Mouse (Mus musculus) layer of hippocampus, postnatal 36 days (tissue): Measurements from ENCODE around the gene Slc45a3. TPM values are rescaled to one million over a fixed set of nuclear protein-coding genes. Genes with fewer than 3 reads are reported as not detected.

ENCODE experiments used
- DNase-seq, 2 experiments: peaks; one replicate each; pipeline ENCODE4 v3.0.0; 2022
- total RNA-seq, 2 experiments: library from RNA; stranded (reverse); gene quantifications; 2 replicates each; pipeline ENCODE4 v1.2.3; 2021

Gene Slc45a3
- total RNA-seq: 1 to 10 TPM in 1 of 2 experiments, under 1 TPM in 1; 0.77 to 1.4 TPM

- no peak for DNase-seq
Measured at GRCm38 (mm10) chr1:131962606-131963084, at the start of gene Slc45a3. Gene Slc45a3 (plus strand): TSS chr1:131962967.

GRCm38 (mm10) chr1:131917634-131918033 is 45.1 kb upstream of the Slc45a3 start:
- no peak for DNase-seq

- no peak for DNase-seq
Measured at GRCm38 (mm10) chr1:131919052-131919451, 43.7 kb upstream of the Slc45a3 start.

GRCm38 (mm10) chr1:131922100-131922499 is 40.7 kb upstream of the Slc45a3 start:
- no peak for DNase-seq

GRCm38 (mm10) chr1:131933471-131933870 is 29.3 kb upstream of the Slc45a3 start:
- no peak for DNase-seq

DNA sequence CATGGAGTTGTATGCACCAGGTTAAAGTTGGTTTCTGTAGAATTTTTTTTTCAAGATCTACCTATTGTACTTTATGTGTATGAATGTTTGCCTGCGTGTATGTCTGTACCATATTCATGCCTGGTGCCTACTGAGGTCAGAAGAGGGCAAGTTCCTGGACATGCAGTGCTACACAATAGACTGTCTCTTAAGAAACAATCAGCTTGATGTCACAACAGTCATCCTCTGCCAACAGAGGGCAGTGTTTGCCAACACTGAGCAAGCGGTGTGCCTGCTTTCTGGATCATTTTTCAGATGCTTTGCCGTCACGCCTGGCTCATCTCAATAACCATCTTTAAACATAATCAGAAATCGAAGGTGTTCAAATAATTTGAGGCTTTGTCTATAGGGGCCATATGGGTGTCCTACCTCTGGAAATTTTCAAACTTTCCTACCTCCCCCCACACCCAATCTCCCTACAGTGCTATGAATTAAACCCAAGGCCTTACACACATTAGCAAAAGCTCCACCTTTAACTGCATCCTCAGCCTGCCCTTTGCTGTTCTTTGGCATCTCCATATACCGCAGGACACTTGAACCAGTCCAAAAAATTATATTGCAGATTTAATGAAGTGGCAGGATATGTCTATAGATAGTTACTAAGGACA is 25.0 kb upstream of the Slc45a3 start:
- DNase-seq: peak; percentile 51 to 67

DNA sequence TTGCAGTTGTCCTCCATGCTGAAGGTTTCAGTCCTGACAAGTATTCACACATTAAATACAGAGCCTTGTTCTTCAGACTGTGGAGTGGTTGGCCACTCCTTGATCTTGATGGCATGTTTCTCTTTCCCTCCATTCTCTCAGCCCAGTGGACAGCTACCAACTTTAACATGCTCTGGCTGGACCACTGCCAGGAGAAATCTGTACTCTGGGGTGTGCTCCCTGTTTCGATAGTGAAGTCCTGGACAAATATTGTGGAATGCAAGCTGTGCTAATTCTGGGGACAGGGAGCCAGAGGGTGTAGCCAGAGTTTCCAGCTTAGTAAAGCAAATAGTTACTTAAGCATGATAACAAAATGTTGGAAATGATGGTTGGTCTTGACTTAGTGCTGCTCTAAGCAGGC is 24.0 kb upstream of the Slc45a3 start:
- no peak for DNase-seq

- no peak for DNase-seq
Measured at GRCm38 (mm10) chr1:131940711-131941244, 22.0 kb upstream of the Slc45a3 start.

- no peak for DNase-seq
Measured at GRCm38 (mm10) chr1:131941501-131941900, 21.3 kb upstream of the Slc45a3 start.

DNA sequence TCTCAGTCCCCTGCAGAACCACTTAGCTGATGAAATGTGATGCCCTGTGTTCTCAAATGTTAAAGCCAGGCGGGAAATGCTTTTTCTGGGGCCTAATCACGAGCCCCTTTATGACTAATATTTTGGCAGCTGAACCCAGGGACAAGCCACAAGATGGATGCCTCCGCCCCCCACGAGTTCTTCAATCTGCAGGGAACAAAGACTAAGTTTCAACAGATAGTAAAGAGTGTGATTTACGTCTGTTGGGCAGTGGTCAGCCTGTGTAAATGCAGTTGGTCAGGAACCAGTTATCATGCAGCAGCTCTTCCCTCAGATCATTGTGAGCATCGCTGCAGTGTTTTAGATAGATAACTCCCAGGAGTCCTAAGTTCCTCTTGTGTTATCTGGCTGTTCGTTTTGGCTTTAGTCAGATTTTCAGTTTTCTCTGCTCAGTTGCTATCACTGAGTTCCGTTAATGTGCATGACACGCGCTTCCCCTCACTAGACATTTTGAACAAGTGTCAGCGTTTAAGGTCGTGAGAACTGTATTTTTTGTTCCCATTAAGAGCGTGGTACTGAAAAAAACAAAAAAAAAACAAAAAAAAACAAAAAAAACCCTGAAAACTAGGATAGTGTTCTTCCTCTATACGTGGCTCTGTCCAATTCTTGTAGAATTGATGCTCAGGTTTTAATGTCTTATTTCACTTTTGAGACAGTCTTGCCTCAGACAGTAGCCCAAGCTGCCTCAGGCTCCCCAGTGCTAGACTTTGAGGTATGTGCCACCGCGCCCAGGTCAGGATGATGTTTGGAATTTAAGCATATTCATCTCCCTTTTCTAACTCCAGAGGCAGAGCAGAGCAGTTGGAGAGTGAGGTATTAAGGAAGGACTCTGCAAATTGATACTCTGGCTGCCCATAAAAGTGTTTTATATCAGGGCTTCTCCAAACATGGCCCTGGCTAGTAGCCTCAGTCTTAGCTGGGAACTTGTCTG is 19.9 kb upstream of the Slc45a3 start:
- no peak for DNase-seq

- DNase-seq: no peak
Measured at GRCm38 (mm10) chr1:131945674-131946440, 16.9 kb upstream of the Slc45a3 start.

DNA sequence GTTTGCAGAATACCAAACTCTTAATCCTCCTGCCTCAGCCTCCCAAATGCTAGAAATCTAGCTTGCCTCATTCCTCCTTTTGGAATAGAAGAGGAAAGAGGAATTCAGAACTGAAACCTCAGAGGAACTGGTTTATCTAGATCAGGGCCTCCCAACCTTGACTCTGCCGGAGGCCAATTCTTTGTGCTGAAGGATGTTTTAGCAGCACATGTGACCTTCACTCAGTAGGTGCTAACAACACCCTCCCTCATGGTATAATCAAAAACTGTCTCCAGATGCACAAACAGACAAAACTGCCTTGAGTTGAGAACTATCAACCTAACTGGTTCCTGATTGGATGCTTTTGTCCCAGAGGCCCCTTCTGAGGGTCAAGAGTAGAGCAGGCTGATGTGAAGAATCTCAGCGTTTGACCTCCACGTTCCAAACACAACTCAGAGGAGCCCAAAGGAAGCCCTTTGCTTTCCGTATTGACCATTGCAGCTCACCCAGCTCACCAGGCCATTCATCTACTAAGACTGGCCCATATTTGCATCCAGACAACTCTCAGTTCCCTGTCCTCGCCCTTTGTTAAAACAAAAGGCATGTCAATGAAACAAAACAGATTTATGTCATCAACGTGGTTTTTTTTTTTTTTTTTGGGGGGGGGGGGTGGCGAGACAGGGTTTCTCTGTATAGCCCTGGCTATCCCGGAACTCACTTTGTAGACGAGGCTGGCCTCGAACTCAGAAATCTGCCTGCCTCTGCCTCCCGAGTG is 16.1 kb upstream of the Slc45a3 start:
- no peak for DNase-seq

DNA sequence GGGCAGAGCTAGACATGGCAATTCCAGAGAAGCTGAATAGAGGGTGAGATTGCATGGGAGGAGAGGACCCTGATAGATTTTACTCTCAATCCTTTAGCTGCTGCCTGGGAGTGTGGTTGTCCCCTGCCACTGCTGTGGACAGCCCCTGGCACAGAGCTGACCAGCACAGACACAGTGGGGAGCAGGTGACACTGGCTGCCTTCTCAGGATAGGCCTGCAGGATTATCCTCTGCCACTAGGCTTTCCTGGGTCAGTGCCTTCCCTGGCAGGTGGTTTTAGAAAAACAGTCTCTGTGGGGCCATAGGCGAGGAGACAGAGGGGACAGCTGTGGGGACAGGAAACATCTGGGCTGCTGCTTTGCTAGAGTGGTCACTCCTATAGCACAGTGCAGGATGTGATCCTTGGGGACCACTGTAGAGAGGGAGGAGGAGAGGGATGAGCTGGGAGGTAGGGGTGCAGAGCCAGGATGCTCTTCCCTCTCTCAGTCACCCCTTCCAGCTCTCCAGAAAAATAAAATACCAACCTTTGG is 14.7 kb upstream of the Slc45a3 start:
- no peak for DNase-seq

GRCm38 (mm10) chr1:131954242-131954865 is 8.4 kb upstream of the Slc45a3 start:
- no peak for DNase-seq

GRCm38 (mm10) chr1:131955131-131955757 is 7.5 kb upstream of the Slc45a3 start:
- DNase-seq: no peak

GRCm38 (mm10) chr1:131957416-131957815 is 5.4 kb upstream of the Slc45a3 start:
- no peak for DNase-seq

GRCm38 (mm10) chr1:131961004-131961403 is 1.8 kb upstream of the Slc45a3 start:
- DNase-seq: no peak

DNA sequence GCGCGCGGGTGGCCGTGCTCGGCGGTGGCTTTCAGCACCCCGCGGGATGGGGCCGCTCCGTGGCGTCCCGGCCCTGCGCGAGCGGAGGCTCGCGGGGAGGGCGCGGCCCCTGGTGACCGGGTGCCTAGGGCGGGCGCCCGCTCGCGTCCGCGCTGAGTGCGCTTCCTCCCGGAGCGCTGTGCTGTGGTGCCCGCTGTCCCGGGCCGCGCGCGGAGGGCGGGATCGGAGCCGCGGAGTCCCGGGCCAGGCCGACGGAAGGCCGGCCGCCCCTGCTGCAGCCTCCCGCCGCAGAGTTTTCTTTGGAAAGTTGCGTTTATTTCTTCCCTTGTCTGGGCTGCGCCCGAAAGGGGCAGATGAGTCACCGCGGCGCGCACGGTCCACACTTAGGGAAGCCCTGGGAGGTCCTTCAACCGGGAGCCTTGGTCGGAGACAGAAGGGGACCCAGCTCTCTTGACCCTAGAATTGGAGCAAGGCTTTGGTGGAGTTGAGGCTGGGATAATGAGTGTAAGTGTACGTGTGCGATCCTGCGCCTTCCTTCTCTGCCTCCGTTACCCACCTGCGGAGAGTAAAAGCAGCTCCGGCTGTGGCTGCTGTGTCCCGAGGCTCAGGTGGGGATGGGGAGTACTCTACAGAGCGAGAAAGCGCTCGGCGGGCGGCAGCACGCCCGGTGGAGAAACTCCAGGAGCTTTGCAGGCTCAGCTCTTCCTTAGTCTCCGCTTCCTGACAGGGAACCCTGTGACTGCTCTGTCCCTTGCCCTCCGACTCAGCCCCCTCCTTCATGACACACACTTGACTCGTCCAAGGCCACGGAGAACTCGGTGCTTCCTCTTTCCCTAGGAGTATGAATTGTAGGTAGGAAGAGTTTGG is 551 bp downstream of the Slc45a3 start:
- DNase-seq: no peak

- DNase-seq: no peak
Measured at GRCm38 (mm10) chr1:131964100-131964499, 1.3 kb downstream of the Slc45a3 start.
